Mouse (Mus musculus) thymus, postnatal 25 days (tissue): ENCODE data around the gene Sos2.
"Not testable (repeated sequence)": the region's sequence is repeated elsewhere in the genome, so short reads cannot be mapped to it uniquely, and the experiment has no call there.

Experiments used
- DNase-seq: peaks from one replicate; pipeline ENCODE4 v3.0.0; 2022

Gene Sos2

DNA sequence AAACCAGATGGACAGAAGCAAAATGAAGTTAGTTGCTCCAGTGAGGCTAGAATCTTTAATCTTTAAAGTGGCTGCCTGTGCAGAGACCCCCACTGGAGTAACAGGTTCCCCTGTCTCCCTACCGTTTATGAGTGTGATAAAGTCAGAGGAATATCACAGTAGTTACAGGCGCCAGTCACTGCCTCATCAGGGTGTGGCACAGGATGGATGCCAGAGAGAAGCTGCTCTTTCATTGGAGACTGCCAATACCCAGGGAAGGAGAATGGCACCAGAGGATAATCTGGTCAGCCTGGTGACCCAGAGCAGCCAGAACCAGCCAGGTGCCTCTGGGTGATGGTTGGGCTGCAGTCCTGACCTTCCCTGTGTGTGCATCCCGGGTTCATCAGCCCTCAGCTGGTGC is 113.4 kb downstream of the Sos2 start:
- DNase-seq = no peak

DNA sequence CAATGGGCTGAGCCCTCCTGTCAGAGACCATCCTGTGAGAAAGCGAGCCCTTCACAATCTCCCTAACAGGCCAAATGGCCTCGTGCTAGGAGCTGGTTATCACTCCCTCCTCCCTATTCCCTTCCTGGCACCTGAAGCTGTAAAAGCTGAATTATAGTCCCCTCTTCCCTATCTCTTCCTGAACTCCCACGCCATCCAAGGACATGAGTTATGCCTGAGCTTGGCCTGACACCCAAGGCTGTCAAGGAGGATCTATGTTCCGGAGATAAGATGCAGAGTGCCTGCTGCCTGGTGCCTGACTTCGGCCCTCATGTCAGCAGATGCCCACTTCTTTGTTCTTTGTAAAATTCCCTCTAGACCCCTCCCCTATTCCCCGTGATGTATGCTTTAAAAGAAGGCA is 120.6 kb downstream of the Sos2 start:
- not testable (repeated sequence) for DNase-seq

DNA sequence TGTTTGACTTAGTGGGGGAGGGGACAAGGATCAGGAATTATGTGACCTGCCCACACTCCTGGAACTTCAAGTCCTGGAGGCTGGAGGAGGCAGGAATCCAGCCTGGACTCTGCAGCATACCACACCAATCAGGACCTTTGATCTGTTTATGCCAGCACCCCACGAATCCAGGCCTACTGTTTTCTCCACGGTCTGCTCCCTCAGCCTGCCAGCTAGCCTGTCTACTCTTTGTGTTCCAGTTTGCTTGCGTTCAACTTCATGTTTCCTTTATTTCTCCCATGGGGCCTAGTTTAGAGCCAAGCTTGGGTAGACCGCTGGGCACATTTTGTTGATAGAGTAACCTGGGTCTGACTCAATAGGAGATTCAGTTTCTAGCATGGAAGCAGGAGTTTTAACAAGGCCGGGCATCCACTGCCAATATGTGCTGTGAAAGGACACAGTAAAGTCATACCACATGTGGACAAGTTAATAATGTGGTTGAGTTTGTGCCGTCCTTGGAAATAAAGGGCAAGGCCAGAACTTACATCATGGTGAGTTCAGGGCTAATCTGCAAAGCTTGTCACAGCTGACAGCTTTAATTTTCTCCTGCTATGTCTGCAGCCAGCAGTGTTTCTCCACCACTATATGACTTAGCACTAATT is 125.3 kb downstream of the Sos2 start:
- no peak for DNase-seq

GRCm38 (mm10) chr12:69545456-69546178 is 136.0 kb downstream of the Sos2 start:
- DNase-seq = no peak

- no peak for DNase-seq
These were observed 136.7 kb downstream of the Sos2 start for GRCm38 (mm10) chr12:69544994-69545393.

- no peak for DNase-seq
These were observed 137.1 kb downstream of the Sos2 start for GRCm38 (mm10) chr12:69544562-69544961.

- DNase-seq = no peak
These were observed 139.3 kb downstream of the Sos2 start for GRCm38 (mm10) chr12:69542376-69542775.

DNA sequence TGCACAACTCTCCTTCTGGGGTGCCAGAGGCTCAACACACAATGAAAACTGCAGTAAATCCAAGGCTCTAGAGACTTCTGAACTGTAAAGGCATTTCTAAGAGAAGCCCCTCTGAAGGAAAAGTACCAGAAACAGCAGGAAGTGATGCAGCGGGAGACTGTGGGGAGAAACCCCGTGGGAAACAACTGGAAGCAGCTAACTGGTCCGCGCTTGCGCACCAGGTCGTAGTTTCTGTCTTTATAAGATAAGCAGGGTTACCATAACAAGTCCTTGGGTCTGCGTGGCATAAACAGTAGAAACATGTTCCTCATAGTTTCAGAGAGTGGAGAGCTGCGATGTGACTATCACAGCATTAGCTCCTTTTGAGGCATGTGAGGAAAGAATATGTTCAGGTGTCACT is 140.0 kb downstream of the Sos2 start:
- no peak for DNase-seq

DNA sequence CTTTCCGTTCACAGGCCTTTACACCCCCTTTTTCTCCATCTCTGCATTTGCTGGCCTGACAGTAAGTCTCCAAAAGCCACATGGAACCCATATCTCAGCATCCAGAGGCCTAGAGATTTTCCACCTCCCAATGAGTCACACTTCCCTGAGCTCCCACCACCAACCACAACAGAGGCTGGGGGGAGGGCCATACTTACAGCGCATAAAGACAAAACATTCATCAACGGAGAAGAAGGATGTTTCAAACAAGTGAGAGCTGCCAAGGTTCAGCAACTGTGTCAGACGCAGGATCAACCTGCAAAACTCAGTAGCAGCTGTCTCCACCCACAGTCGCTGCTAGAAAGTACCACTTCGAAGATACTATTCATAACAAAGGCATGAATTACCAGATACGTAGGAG is 142.3 kb downstream of the Sos2 start:
- peak; percentile 50 for DNase-seq

DNA sequence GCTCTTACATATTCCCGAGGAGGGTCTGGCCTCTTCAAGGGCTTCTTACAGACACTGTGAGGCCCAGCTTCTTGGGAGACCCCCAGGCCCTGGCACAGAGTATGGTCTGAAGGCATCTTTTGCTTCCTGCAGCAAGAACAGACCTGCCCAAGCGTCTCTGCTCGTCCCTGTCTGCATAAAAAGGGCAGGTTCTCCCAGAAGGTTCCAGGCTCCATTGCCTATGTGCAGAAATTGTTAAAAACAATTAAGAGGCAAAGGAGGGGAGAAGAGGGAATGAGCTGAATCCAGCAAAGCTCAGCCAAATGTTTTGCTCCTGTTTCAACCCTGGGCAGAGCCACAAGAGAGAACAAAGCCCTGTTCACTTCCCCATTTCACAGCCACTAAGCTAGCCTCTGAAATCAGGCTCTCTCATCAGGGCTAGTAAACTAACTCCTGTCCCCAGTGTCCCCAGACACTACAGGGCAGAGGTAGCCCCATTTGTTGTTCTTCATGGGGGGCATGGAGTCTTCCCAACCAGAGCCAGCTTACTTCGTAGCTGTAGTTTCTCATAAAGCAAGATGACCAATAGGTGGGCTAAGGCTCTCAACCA is 143.2 kb downstream of the Sos2 start:
- DNase-seq = no peak

- DNase-seq = peak; percentile 68
These were observed 143.8 kb downstream of the Sos2 start for GRCm38 (mm10) chr12:69537675-69538361.

- no peak for DNase-seq
These were observed 144.4 kb downstream of the Sos2 start for GRCm38 (mm10) chr12:69537243-69537674.

- DNase-seq = no peak
These were observed 144.9 kb downstream of the Sos2 start for GRCm38 (mm10) chr12:69536616-69537242.
